Mouse (Mus musculus) kidney, embryonic 15.5 days (tissue): ENCODE results near the gene 6030408B16Rik. TPM values are rescaled to one million over a fixed set of nuclear protein-coding genes. Genes with fewer than 3 reads are reported as not detected.

Experiments
- ATAC-seq: fragments of 200-750 bp; cut with Nextera tagmentation; replicated peaks from 2 replicates; pipeline ENCODE4 v1.8.0; 2017; ENCODE audit warnings: moderate TSS enrichment; ENCODE audit not compliant: low FRiP score
- H3K27ac ChIP-seq: fragments of 300-500 bp; sonication (generic); 2 replicates; pipeline ENCODE4 v1.5.1; 2015; ENCODE audit warnings: mild to moderate bottlenecking, inconsistent platforms
- H3K27me3 ChIP-seq: fragments of 300-500 bp; sonication (generic); 2 replicates; pipeline ENCODE4 v1.6.1; 2015; ENCODE audit warnings: inconsistent platforms
- H3K36me3 ChIP-seq: fragments of 300-500 bp; sonication (generic); 2 replicates; pipeline ENCODE4 v1.6.1; 2015; ENCODE audit warnings: inconsistent platforms
- H3K4me1 ChIP-seq: fragments of 300-500 bp; sonication (generic); 2 replicates; pipeline ENCODE4 v1.6.1; 2015; ENCODE audit warnings: inconsistent platforms
- H3K4me2 ChIP-seq: fragments of 300-500 bp; sonication (generic); 2 replicates; pipeline ENCODE4 v1.6.1; 2015; ENCODE audit warnings: moderate library complexity, mild to moderate bottlenecking, inconsistent platforms
- H3K4me3 ChIP-seq: fragments of 300-500 bp; sonication (generic); replicated peaks from 2 replicates; pipeline ENCODE4 v1.5.1; 2015; ENCODE audit warnings: mild to moderate bottlenecking, inconsistent platforms
- H3K9ac ChIP-seq: fragments of 300-500 bp; sonication (generic); 2 replicates; pipeline ENCODE4 v1.6.1; 2015; ENCODE audit warnings: mild to moderate bottlenecking, inconsistent platforms
- H3K9me3 ChIP-seq: fragments of 300-500 bp; sonication (generic); replicated peaks from 2 replicates; pipeline ENCODE4 v1.6.1; 2016; ENCODE audit warnings: inconsistent platforms
- WGBS: fragments of 180-500 bp; shearing (Covaris S2); methylation state at CpG from one replicate; pipeline ENCODE4 v1.1.7; 2015; ENCODE audit warnings: mixed read lengths; 5-methylcytosine and 5-hydroxymethylcytosine counted together
- polyA plus RNA-seq: library from polyadenylated mRNA; unstranded; fragments of >200 nt; fragmentation: Nextera tagmentation; extraction: Ambion mirVana; gene quantifications from 2 replicates; pipeline ENCODE4 v1.2.1, GENCODE M21; 2015

Gene 6030408B16Rik
- polyA plus RNA-seq, 1 experiment from 2014 or later: 19.9 TPM

DNA sequence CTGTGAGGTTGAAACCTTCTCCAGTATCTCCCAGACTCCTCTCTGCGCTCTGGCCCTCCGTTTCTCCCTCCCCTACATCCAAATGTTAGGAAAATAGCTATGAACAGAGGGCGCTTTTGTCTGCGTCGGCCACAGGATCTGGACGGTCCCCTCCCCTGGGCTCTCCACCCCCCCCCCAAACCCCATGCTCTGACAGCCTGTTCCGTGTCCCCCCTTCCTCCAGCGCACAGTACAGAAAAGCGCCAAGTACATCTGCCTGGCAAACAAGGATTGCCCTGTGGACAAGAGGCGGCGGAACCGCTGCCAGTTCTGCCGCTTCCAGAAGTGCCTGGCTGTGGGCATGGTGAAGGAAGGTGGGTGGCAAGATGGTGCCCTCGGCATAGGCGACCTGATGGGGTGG is 21.5 kb upstream of the 6030408B16Rik start:
- no peak overlapping the region for H3K27ac ChIP-seq
- WGBS: 91% methylated on average over 15 of the region's 15 CpGs
- peaks cover 30% of the 10 kb centered on the region for H3K4me1 ChIP-seq
- no peak overlapping the region for H3K4me2 ChIP-seq
- no peak overlapping the region for H3K4me3 ChIP-seq
- H3K36me3 ChIP-seq: peaks cover 32% of the 10 kb centered on the region
- no peak for ATAC-seq
- no peak overlapping the region for H3K9ac ChIP-seq
- H3K9me3 ChIP-seq: no peaks in the 10 kb centered on the region
- H3K27me3 ChIP-seq: peaks cover 14% of the 10 kb centered on the region; the same call in 1 of the 2 replicates

DNA sequence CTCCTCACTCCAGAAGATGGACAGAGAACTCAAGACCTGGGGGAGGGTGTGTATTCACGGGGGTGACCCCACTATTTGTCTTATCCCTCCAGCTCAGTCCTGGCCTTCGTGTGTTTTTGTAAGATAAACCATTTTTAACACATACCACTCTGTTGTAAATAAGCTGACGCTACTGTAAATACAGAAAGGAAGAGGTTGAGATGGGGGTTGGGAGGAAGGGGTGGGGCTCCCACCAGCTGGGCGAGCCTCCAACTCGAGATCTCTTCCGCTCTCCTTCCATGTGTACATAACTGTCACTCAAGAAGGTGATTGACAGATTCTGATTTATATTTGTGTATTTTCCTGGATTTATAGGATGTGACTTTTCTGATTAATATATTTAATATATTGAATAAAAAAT is 18.6 kb upstream of the 6030408B16Rik start:
- no peak overlapping the region for H3K27ac ChIP-seq
- ATAC-seq: no peak
- 56% methylated on average over 6 of the region's 6 CpGs for WGBS

DNA sequence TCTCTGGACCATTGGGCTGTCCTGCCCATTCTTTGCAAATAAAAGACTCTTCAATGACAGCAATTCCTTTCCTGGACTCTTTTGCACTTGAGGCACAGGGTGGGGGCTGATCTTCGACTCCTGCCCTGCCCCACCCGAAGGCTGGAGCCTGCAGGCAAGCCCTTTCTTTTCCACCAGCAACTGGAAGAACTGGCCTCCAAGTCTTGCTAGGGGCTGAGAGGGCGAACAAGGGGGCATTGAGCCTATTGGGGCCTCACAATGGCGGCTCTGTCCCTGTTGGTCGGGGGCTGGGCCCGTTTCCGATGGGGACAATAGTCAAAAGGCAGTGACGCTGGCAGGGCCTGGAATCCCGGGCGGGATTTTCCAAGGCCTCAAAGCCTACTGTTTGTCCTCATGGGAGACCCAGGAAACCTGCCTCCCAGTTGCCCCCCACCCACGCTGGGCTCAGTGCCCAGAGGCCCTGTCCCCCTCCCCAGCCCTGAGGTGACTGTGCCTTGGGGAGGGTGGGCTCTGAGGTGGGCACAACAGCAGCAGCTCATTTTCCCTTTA is 15.6 kb upstream of the 6030408B16Rik start:
- H3K4me3 ChIP-seq: no peak overlapping the region
- no peaks in the 10 kb centered on the region for H3K9me3 ChIP-seq
- H3K4me1 ChIP-seq: peaks cover 22% of the 10 kb centered on the region
- H3K9ac ChIP-seq: no peak overlapping the region
- no peaks in the 10 kb centered on the region for H3K27me3 ChIP-seq
- no peak overlapping the region for H3K4me2 ChIP-seq
- H3K27ac ChIP-seq: peak overlapping the region; percentile 22; the same call in 1 of the 2 replicates
- ATAC-seq: no peak
- H3K36me3 ChIP-seq: peaks cover 21% of the 10 kb centered on the region
- 69% methylated on average over 11 of the region's 11 CpGs for WGBS

More for the DNA sequence above, 18.6 kb upstream of the 6030408B16Rik start:
- no peaks in the 10 kb centered on the region for H3K9me3 ChIP-seq
- H3K4me2 ChIP-seq: no peak overlapping the region
- H3K36me3 ChIP-seq: peaks cover 32% of the 10 kb centered on the region
- no peak overlapping the region for H3K4me3 ChIP-seq
- H3K4me1 ChIP-seq: peaks cover 24% of the 10 kb centered on the region
- H3K9ac ChIP-seq: no peak overlapping the region
- H3K27me3 ChIP-seq: no peaks in the 10 kb centered on the region

DNA sequence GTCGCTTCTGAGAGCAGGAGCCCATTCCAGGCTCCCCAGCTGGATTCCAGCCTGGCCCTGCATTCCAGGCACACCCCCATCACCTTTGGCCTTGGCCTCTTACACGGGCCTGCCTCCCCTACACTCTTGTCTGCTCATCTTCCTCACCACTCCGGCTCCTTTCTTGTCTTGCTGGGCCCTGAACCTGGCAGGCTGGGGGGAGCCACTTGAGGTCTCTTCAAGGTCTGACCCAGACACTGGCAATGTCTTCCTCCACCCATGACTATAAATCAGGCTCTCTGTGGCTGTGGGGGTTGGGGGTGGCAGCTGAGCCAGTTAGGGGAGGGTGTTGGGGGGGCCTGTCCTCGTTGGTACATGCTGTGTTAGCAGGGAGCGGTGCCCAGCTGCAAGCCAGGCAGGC is 14.4 kb upstream of the 6030408B16Rik start:
- H3K9ac ChIP-seq: no peak overlapping the region
- WGBS: 34% methylated on average over 5 of the region's 5 CpGs
- no peak for ATAC-seq
- H3K4me3 ChIP-seq: no peak overlapping the region
- no peaks in the 10 kb centered on the region for H3K27me3 ChIP-seq
- H3K27ac ChIP-seq: 0 out of 2 replicates have a peak overlapping the region, but pooled peaks have one; percentile 27
- peaks cover 9% of the 10 kb centered on the region for H3K36me3 ChIP-seq
- H3K9me3 ChIP-seq: no peaks in the 10 kb centered on the region
- H3K4me1 ChIP-seq: peaks cover 27% of the 10 kb centered on the region
- H3K4me2 ChIP-seq: no peak overlapping the region

DNA sequence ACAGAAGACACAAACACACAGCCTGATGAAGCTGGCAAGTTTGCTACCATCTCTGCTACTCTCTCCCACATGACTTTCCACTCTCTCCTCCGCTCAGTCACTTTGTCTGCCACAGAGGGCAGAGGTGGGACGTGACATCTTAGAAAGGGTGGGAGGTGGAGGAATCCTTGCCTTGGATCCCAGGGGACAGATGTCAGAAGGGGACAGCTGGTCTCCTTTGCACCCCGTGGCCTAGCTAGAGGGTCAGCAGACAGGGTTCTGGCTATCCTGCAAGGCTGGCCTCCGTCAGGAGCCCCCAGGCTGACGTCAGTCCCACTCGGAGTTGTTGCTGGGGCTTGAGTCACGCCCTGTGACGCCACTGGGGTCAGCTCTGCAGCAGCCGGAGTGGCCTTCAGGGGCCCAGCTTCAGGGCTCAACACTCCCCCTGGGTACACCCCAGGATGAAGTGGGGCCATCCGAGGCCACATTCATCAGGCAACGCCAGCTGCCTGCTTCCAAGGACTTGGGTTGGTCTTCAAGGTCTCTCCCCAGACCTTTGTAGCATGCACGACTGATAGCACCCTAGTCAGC is 13.5 kb upstream of the 6030408B16Rik start:
- 39% methylated on average over 12 of the region's 12 CpGs for WGBS
- no peaks in the 10 kb centered on the region for H3K27me3 ChIP-seq
- H3K36me3 ChIP-seq: no peaks in the 10 kb centered on the region
- ATAC-seq: no peak
- H3K9ac ChIP-seq: no peak overlapping the region
- H3K4me3 ChIP-seq: no peak overlapping the region
- 0 out of 2 replicates have a peak overlapping the region, but pooled peaks have one; percentile 27 for H3K27ac ChIP-seq
- H3K4me1 ChIP-seq: peaks cover 27% of the 10 kb centered on the region
- no peaks in the 10 kb centered on the region for H3K9me3 ChIP-seq
- H3K4me2 ChIP-seq: no peak overlapping the region

DNA sequence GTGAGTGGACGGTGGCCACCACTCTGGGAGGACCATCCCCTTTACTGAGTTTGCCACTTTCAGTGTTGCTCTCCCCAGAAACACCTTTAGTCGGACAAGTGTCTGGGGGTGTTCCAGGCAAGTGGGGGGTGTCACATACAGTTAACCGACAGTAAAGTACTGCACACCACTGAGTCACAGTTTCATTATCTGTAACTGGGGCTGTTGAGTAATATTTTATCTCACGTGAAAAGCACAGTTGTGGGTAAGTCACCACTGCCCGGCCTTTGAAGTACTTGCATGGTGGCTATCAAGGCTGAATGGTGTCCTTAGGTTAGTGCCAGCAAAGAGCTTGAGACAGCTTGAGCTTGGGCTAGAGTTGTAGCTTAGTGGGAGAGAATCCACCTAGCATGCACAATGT is 10.5 kb upstream of the 6030408B16Rik start:
- no peak for ATAC-seq

DNA sequence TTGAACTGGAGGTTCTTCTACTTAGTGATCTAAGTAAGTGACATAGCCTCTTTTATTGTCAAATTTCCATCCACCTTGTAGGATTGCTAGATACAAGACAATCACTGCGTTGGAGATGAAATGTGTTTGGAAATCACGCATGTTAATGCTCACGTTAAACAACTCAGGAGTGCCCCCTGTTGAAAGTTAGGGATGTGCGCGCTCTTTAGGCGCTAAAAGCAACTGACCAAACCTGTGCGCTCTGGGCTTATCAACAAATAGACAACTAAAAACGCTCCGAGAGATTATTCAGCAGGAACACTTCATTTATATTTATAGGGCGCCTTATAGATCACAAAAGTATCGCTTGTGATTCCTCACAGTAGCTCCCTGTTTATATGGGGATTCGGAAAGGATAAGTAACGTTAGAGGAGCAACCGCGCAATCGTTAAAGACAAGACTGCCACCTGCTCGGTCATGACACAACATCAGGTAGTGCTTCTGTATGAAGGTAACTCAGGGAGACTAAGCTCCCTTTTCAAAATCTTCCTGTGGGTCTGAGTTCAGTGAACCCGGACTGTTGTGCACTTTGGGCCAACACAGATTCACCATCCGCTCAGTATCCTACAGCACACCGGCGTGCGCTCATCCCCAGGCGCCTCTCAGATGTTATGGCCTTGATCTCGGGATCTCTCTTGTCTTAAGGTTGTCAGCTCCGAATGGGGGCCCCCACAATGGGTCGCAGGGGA is 9.7 kb upstream of the 6030408B16Rik start:
- H3K4me3 ChIP-seq: peak overlapping the region; percentile 83
- H3K4me2 ChIP-seq: peak overlapping the region; percentile 87
- no peak; the same call in 1 of the 2 replicates for ATAC-seq
- H3K9ac ChIP-seq: peak overlapping the region; percentile 82
- H3K4me1 ChIP-seq: peaks cover 39% of the 10 kb centered on the region
- H3K27ac ChIP-seq: peak overlapping the region; percentile 89
- no peaks in the 10 kb centered on the region for H3K9me3 ChIP-seq
- peaks cover 22% of the 10 kb centered on the region for H3K36me3 ChIP-seq
- WGBS: under 1% methylated on average over 26 of the region's 26 CpGs
- no peaks in the 10 kb centered on the region for H3K27me3 ChIP-seq

More for the DNA sequence above, 10.5 kb upstream of the 6030408B16Rik start:
- H3K27ac ChIP-seq: no peak overlapping the region
- no peak overlapping the region for H3K4me3 ChIP-seq
- no peak overlapping the region for H3K4me2 ChIP-seq
- WGBS: 80% methylated on average over 5 of the region's 5 CpGs
- peaks cover 13% of the 10 kb centered on the region for H3K36me3 ChIP-seq
- no peak overlapping the region for H3K9ac ChIP-seq
- peaks cover 43% of the 10 kb centered on the region for H3K4me1 ChIP-seq
- H3K27me3 ChIP-seq: no peaks in the 10 kb centered on the region
- H3K9me3 ChIP-seq: no peaks in the 10 kb centered on the region

DNA sequence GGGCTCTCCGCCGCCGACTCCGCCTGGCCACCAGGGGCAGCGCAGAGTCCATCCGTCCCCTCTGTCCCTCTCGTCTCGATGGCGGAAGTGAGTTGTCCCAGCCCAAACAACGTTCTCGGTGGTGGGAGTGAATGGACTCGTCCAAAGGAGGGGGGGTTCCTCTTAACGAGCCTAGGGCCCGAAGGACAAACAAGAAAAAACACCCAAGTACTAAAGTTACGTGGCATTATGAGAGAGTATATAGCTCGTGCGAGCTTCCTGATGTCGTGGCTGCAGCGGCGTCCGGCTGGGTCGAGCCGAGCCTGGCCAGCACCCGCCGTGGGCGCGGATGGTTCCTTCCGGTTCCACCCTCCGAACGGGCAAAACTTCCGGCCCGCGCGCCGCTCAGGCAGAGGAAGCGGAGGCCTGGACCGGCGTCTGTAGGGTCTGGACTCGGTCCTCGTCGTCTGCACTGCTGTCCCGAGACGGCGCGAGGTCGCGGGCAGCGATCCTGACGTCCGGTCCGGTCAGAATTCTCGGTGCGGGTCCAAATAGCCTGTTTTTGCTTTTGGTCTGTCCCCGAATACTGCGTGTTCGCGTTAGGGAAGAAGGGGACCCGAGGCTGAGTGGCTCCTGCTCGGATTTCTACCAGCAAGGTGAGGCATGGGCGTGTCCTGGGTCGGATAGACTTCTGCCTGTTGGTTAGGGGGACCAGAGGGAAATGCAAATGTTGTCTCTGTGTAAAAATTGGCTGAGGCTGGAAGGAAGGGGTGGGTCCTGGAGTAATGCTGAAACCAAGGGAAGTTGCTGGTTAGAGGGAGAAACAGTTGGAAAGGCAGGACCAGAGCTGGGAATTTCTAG is 8.9 kb upstream of the 6030408B16Rik start, which contains the start of gene Atg101:
Gene Atg101 (plus strand): TSS at position 362 of the 840 bp plus-strand sequence.
- Histone ChIP-seq H3K27ac (peak within 1 kb of the TSS; percentile 89), H3K9me3 (no peaks in the 10 kb centered on the region), H3K27me3 (no peaks in the 10 kb centered on the region), H3K4me2 (peak within 1 kb of the TSS; percentile 87), H3K36me3 (peaks cover 30% of the 10 kb centered on the region), H3K4me1 (peaks cover 33% of the 10 kb centered on the region), H3K9ac (peak within 1 kb of the TSS; percentile 82), H3K4me3 (peak within 1 kb of the TSS; percentile 83)
- WGBS: under 1% methylated on average over 61 of the region's 61 CpGs
- peak; percentile 93 for ATAC-seq

DNA sequence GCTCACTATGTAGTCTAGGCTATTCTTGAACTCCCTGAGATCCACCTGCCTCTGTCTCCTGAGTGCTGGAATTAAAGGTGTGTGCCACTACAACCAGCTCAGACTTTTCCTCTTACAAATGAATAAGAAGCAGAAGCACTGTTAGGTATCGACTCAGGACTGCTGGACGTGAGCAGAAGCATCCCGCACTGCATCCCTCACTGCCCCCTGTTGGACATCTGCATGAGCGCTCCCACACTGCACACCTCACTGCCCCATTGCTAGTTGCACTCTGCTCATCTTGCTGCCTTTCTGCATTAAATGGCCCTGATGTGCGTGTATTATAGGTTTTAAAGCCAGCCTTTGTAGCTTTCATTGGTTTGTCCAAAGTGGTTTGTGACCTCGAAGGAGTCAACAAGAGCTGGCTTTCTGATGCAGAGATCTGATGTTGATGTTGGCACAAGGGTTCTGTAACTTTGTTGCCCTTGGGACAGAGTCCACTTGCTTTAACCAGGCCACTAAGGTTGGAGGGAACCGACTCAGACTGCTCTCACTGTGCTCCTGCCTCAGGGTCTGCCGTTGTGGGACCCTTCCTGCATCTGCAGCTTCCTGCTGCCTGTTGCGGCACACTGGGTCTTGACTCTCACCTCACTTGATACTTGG is 6.8 kb upstream of the 6030408B16Rik start:
- 72% methylated on average over 9 of the region's 9 CpGs for WGBS
- no peak for ATAC-seq
- H3K9ac ChIP-seq: no peak overlapping the region
- no peaks in the 10 kb centered on the region for H3K27me3 ChIP-seq
- no peak overlapping the region for H3K4me3 ChIP-seq
- no peak overlapping the region for H3K27ac ChIP-seq
- H3K36me3 ChIP-seq: peaks cover 51% of the 10 kb centered on the region
- H3K9me3 ChIP-seq: no peaks in the 10 kb centered on the region
- peaks cover 24% of the 10 kb centered on the region for H3K4me1 ChIP-seq
- H3K4me2 ChIP-seq: 0 out of 2 replicates have a peak overlapping the region, but pooled peaks have one; percentile 87

DNA sequence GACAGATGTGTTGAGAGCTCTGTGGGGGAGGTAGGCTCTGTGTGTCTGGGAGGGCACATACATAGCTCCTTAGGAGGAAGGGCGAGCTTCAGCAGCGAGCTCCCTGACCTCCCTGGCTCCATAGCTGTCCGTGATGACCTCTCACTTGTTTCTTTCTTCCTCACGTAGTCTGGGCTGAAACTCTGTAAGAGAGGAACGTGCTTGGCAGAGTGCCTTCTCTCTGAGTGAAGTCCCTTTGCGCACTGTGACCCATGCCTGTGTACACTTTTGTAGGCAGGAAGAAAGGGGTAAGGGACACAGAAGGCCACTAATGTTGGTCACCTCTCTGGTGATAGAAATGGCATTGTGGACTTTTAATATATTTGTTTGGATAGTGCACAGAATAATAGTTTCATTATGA is 5.7 kb upstream of the 6030408B16Rik start:
- Histone ChIP-seq H3K9ac (no peak overlapping the region), H3K4me2 (no peak overlapping the region), H3K4me1 (peaks cover 27% of the 10 kb centered on the region), H3K27ac (no peak overlapping the region), H3K4me3 (no peak overlapping the region), H3K9me3 (no peaks in the 10 kb centered on the region), H3K36me3 (peaks cover 62% of the 10 kb centered on the region), H3K27me3 (no peaks in the 10 kb centered on the region)
- ATAC-seq: no peak
- WGBS: 80% methylated on average over 6 of the region's 6 CpGs

DNA sequence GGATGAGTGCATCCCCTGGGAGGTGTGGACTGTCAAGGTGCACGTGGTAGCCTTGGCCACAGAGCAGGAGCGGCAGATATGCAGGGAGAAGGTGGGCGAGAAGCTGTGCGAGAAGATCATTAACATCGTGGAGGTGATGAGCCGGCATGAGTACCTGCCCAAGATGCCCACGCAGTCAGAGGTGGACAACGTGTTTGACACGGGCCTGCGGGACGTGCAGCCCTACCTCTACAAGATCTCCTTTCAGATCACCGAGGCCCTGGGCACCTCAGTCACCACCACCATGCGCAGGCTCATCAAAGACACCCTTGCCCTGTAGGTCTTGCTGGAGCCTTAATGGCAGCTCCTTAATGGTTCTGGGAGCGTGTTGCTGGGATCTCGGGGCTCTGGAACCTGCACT is 2.7 kb upstream of the 6030408B16Rik start:
- 93% methylated on average over 15 of the region's 15 CpGs for WGBS
- ATAC-seq: no peak
- H3K4me2 ChIP-seq: no peak overlapping the region
- peaks cover 43% of the 10 kb centered on the region for H3K4me1 ChIP-seq
- H3K27me3 ChIP-seq: no peaks in the 10 kb centered on the region
- H3K9me3 ChIP-seq: no peaks in the 10 kb centered on the region
- no peak overlapping the region for H3K4me3 ChIP-seq
- peaks cover 62% of the 10 kb centered on the region for H3K36me3 ChIP-seq
- H3K9ac ChIP-seq: no peak overlapping the region
- no peak overlapping the region for H3K27ac ChIP-seq
